Mouse (Mus musculus): ENCODE data around the gene Exosc10. TPM values are rescaled to one million over a fixed set of nuclear protein-coding genes. Genes with fewer than 3 reads are reported as not detected.

Exosc10 gene
- polyA plus RNA-seq, 1 experiment: 29.2 TPM

DNA sequence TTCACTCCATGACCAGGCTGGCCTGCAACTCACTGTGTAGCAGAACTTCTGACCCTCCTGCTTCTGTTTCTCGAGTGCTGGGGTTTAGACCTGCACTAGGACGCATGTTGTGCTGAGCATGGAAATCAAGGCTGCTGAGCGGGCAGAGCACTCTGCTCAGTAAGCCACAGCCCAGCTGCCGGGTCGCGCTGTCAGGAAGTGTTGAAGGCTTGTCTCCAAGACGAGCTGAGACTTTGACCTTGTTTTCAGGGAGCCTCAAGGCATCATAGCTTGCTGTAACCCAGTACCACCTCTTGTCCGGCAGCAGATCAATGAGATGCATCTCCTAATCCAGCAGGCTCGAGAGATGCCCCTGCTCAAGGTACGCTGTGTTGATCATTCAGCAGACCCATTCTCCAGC lies 11.9 kb downstream of the Exosc10 start:
- Histone ChIP-seq H3K4me3 (ENCODE audit: extremely low read depth, insufficient read depth, insufficient read length) (no peak overlapping the region), H3K27ac (ENCODE audit: insufficient read depth, low read length) (no peak overlapping the region), H3K36me3 (ENCODE audit: control insufficient read depth, insufficient read depth, low read length) (peaks cover 71% of the 10 kb centered on the region), H3K4me1 (ENCODE audit: control insufficient read depth, insufficient read depth, insufficient read length) (no peaks in the 10 kb centered on the region), H3K27me3 (ENCODE audit: control insufficient read depth, insufficient read depth, low read length) (no peaks in the 10 kb centered on the region)
- no peak for DNase-seq (ENCODE audit: low read depth in 1 of 2, low spot score in 2 of 2)
- TF ChIP-seq CTCF (IDR thresholded peaks at IDR 0.05; ENCODE audit: extremely low read depth, insufficient read depth, insufficient read length, insufficient replicate concordance): no peak
- TF ChIP-seq POLR2A (IDR thresholded peaks at IDR 0.05; ENCODE audit: low read depth, low read length): no peak
- WGBS: 91% methylated on average over 10 of the region's 10 CpGs

GRCm38 (mm10) chr4:148570693-148571295 lies 12.6 kb downstream of the Exosc10 start:
- Histone ChIP-seq H3K27me3 (ENCODE audit: control insufficient read depth, insufficient read depth, low read length) (no peaks in the 10 kb centered on the region), H3K36me3 (ENCODE audit: control insufficient read depth, insufficient read depth, low read length) (peaks cover 68% of the 10 kb centered on the region), H3K4me1 (ENCODE audit: control insufficient read depth, insufficient read depth, insufficient read length) (no peaks in the 10 kb centered on the region), H3K4me3 (ENCODE audit: extremely low read depth, insufficient read depth, insufficient read length) (no peak overlapping the region), H3K27ac (ENCODE audit: insufficient read depth, low read length) (no peak overlapping the region)
- no peak for DNase-seq (ENCODE audit: low read depth in 1 of 2, low spot score in 2 of 2)
- TF ChIP-seq POLR2A (IDR thresholded peaks at IDR 0.05; ENCODE audit: low read depth, low read length): no peak
- 96% methylated on average over 9 of the region's 9 CpGs for whole genome bisulfite sequencing

- WGBS: 88% methylated on average over 7 of the region's 7 CpGs
- Histone ChIP-seq H3K27me3 (ENCODE audit: control insufficient read depth, insufficient read depth, low read length) (no peaks in the 10 kb centered on the region), H3K27ac (ENCODE audit: insufficient read depth, low read length) (no peak overlapping the region), H3K4me1 (ENCODE audit: control insufficient read depth, insufficient read depth, insufficient read length) (no peaks in the 10 kb centered on the region), H3K4me3 (ENCODE audit: extremely low read depth, insufficient read depth, insufficient read length) (no peak overlapping the region), H3K36me3 (ENCODE audit: control insufficient read depth, insufficient read depth, low read length) (peaks cover 66% of the 10 kb centered on the region)
- TF ChIP-seq POLR2A (IDR thresholded peaks at IDR 0.05; ENCODE audit: low read depth, low read length): no peak
- no peak for TF ChIP-seq CTCF (IDR thresholded peaks at IDR 0.05; ENCODE audit: extremely low read depth, insufficient read depth, insufficient read length, insufficient replicate concordance)
- DNase-seq (ENCODE audit: low read depth in 1 of 2, low spot score in 2 of 2): no peak
These were observed 15.0 kb downstream of the Exosc10 start for GRCm38 (mm10) chr4:148573222-148573621.

DNA sequence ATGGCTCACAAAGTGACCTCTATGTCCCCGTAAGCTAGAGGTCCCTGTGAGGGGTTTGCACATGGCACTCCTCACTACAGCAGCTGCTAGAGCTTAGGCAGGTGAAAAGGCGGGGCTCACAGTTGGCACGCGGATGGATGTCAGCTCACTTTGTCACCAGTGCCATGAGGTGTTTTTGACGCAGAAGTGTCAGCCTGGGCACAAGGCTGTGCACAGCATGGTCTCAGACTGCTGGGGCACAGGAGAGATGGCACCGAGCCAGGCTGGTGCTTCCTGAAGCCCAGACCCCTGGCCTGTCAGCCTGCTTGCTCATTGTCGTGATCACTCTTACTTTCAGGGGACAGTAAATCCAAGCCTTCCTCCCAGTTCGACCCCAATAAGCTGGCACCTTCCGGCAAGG lies 22.5 kb downstream of the Exosc10 start:
- DNase-seq (ENCODE audit: low read depth in 1 of 2, low spot score in 2 of 2): no peak
- Histone ChIP-seq H3K36me3 (ENCODE audit: control insufficient read depth, insufficient read depth, low read length) (peaks cover 37% of the 10 kb centered on the region), H3K27ac (ENCODE audit: insufficient read depth, low read length) (no peak overlapping the region), H3K4me3 (ENCODE audit: extremely low read depth, insufficient read depth, insufficient read length) (no peak overlapping the region), H3K4me1 (ENCODE audit: control insufficient read depth, insufficient read depth, insufficient read length) (peaks cover 4% of the 10 kb centered on the region; the same call in 1 of the 2 replicates), H3K27me3 (ENCODE audit: control insufficient read depth, insufficient read depth, low read length) (no peaks in the 10 kb centered on the region)
- TF ChIP-seq CTCF (IDR thresholded peaks at IDR 0.05; ENCODE audit: extremely low read depth, insufficient read depth, insufficient read length, insufficient replicate concordance): no peak
- TF ChIP-seq POLR2A (IDR thresholded peaks at IDR 0.05; ENCODE audit: low read depth, low read length): no peak
- 93% methylated on average over 9 of the region's 9 CpGs for WGBS

- Histone ChIP-seq H3K36me3 (ENCODE audit: control insufficient read depth, insufficient read depth, low read length) (peaks cover 31% of the 10 kb centered on the region), H3K27ac (ENCODE audit: insufficient read depth, low read length) (no peak overlapping the region), H3K4me3 (ENCODE audit: extremely low read depth, insufficient read depth, insufficient read length) (no peak overlapping the region), H3K27me3 (ENCODE audit: control insufficient read depth, insufficient read depth, low read length) (no peaks in the 10 kb centered on the region), H3K4me1 (ENCODE audit: control insufficient read depth, insufficient read depth, insufficient read length) (peaks cover 4% of the 10 kb centered on the region; the same call in 1 of the 2 replicates)
- WGBS: 95% methylated on average over 5 of the region's 5 CpGs
- TF ChIP-seq CTCF (IDR thresholded peaks at IDR 0.05; ENCODE audit: extremely low read depth, insufficient read depth, insufficient read length, insufficient replicate concordance): no peak
- no peak for TF ChIP-seq POLR2A (IDR thresholded peaks at IDR 0.05; ENCODE audit: low read depth, low read length)
- DNase-seq (ENCODE audit: low read depth in 1 of 2, low spot score in 2 of 2): no peak
These were observed 23.2 kb downstream of the Exosc10 start for GRCm38 (mm10) chr4:148581422-148581821.

GRCm38 (mm10) chr4:148583257-148583656 lies 25.0 kb downstream of the Exosc10 start:
- Histone ChIP-seq H3K27me3 (ENCODE audit: control insufficient read depth, insufficient read depth, low read length) (no peaks in the 10 kb centered on the region), H3K4me1 (ENCODE audit: control insufficient read depth, insufficient read depth, insufficient read length) (peaks cover 4% of the 10 kb centered on the region; the same call in 1 of the 2 replicates), H3K27ac (ENCODE audit: insufficient read depth, low read length) (peak overlapping the region; percentile 1), H3K36me3 (ENCODE audit: control insufficient read depth, insufficient read depth, low read length) (peaks cover 25% of the 10 kb centered on the region), H3K4me3 (ENCODE audit: extremely low read depth, insufficient read depth, insufficient read length) (no peak overlapping the region)
- no peak for DNase-seq (ENCODE audit: low read depth in 1 of 2, low spot score in 2 of 2)
- TF ChIP-seq CTCF (IDR thresholded peaks at IDR 0.05; ENCODE audit: extremely low read depth, insufficient read depth, insufficient read length, insufficient replicate concordance) (no peak), POLR2A (IDR thresholded peaks at IDR 0.05; ENCODE audit: low read depth, low read length) (no peak)
- 9% methylated on average over 4 of the region's 4 CpGs for WGBS

DNA sequence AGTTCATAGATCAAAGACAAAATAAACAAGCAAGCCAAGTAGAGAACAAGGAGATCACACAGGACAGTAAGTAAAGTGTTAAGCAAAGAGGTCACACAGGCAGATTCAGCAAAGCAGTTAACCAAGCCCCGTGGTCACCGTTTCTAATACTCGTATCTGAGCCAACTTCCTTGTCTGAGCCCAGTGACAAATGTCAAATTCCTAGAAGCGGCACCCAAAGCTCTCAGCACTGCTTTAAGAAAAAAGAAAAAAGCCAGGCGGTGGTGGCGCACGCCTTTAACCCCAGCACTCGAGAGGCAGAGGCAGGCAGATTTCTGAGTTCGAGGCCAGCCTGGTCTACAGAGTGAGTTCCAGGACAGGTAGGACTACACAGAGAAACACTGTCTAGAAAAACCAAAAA lies 28.4 kb downstream of the Exosc10 start:
- H3K4me1 ChIP-seq (ENCODE audit: control insufficient read depth, insufficient read depth, insufficient read length): peaks cover 7% of the 10 kb centered on the region; the same call in 1 of the 2 replicates
- no peak overlapping the region for H3K27ac ChIP-seq (ENCODE audit: insufficient read depth, low read length)
- H3K27me3 ChIP-seq (ENCODE audit: control insufficient read depth, insufficient read depth, low read length): no peaks in the 10 kb centered on the region
- DNase-seq (ENCODE audit: low read depth in 1 of 2, low spot score in 2 of 2): no peak
- TF ChIP-seq CTCF (IDR thresholded peaks at IDR 0.05; ENCODE audit: extremely low read depth, insufficient read depth, insufficient read length, insufficient replicate concordance) (no peak), POLR2A (IDR thresholded peaks at IDR 0.05; ENCODE audit: low read depth, low read length) (no peak)
- H3K4me3 ChIP-seq (ENCODE audit: extremely low read depth, insufficient read depth, insufficient read length): no peak overlapping the region
- 53% methylated on average over 9 of the region's 9 CpGs for WGBS
- H3K36me3 ChIP-seq (ENCODE audit: control insufficient read depth, insufficient read depth, low read length): peaks cover 3% of the 10 kb centered on the region; the same call in 1 of the 2 replicates
